Mouse (Mus musculus) brain, embryonic 14.5 days (tissue): Measurements from ENCODE around the gene Irs3. TPM values are rescaled to one million over a fixed set of nuclear protein-coding genes. Genes with fewer than 3 reads are reported as not detected.

Source experiments
- DNase-seq: peaks from one replicate; pipeline ENCODE4 v3.0.0-alpha.2; 2011; ENCODE audit warnings: low read depth
- CTCF ChIP-seq: fragments of 200-500 bp; IDR thresholded peaks from 2 replicates; pipeline ENCODE4 v1.5.1; 2012; ENCODE audit warnings: inconsistent platforms, mild to moderate bottlenecking, moderate library complexity, borderline replicate concordance; ENCODE audit not compliant: insufficient read depth, insufficient read length; ENCODE audit errors: extremely low read depth
- POLR2A ChIP-seq: fragments of 200-500 bp; IDR thresholded peaks from 2 replicates; pipeline ENCODE4 v1.6.1; 2012; ENCODE audit warnings: mild to moderate bottlenecking, inconsistent platforms, borderline replicate concordance; ENCODE audit not compliant: poor library complexity, insufficient read depth, insufficient read length, severe bottlenecking; ENCODE audit errors: extremely low read depth
- polyA plus RNA-seq: library from polyadenylated mRNA; depleted of rRNA; stranded (reverse); fragments of >200 nt; gene quantifications from 2 replicates; pipeline ENCODE4 v1.2.3, GENCODE M21; 2012; rRNA removed

The Irs3 gene
- 0.06 TPM in 1 of 2 replicates, not detected in the other for polyA plus RNA-seq

DNA sequence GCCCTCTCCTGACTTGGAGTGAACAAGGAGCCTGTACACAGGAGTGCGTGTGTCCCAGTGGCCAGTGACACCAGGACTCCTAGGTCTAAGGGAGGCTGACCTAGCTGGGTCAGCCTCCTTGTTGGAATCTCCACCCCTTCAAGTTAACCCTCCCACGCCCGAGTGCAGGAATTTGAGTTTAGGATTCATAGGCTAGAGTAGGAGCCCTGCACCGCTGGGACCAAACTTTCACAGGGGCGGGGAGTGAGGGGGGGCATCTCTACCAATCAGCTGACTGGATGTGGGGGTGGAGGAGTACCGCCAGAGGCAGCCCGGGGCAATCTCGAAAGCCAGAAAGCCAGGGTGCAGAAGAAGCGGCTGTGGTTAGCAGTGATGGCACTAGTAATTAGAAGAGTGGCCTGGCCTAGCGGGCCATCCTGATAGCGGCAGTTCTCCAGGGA is at the start of gene Irs3:
Gene Irs3, minus strand, starts transcription at position 63 of the 440 bp plus-strand sequence.
- no peak for TF ChIP-seq CTCF
- no peak for TF ChIP-seq POLR2A
- DNase-seq = no peak

DNA sequence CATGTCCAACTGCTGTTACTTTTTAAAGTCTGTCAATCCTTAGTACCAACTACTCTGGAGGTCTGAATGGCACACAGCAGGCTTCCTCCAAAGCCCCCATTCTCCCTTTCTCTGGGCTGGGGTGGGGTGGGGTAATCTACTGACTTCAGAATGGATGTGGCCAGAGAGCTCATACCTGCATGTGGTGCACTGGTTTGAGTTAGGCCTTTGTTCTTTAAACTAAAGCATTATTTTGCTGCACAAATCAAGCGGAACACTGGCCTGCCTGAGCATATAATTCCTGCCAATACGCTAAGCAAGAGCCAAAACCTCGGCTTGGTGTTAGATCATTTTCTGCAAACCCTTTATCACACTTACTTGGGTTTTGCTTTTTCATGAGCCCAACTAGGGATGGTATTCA is 49.3 kb upstream of the Irs3 start:
- peak; percentile 51 for DNase-seq
- no peak for TF ChIP-seq CTCF

DNA sequence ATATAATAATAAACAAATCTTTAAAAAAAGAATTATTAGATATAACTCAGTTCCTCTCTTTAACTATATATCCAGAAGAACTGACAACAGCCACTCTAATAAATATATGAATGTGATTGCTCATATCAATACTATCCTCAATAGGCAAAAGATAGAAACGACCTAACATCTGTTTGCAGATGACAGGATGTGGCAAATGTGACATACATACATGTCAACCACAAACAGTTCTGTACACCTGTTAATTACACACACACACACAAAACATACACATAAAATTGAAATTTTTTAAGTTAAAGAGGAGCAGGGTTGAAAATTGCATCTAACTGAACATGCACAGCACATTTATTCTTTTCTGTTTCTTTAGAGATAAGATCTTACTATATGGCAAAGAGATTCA is 46.4 kb upstream of the Irs3 start:
- no peak for TF ChIP-seq CTCF
- TF ChIP-seq POLR2A = no peak
- DNase-seq = no peak

DNA sequence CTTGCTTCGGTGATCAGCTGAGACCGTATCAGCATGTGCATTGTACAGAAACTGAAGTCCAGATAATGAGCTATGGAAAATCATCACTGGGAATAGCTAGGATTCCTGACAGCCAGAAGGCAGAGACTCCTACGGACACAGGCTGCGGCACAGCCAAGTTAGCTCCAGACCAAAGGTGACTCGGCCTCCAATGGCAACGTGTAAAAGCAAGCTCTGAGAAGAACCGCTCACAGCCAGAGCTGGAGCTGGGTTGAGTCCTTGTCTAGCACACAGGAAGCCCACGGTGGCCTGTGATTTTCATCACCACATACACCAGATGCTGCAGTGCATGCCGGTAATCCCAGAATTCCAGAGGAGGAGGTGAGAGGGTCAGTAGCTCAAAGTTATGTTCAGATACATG is 45.0 kb upstream of the Irs3 start:
- TF ChIP-seq CTCF (no peak), POLR2A (no peak)
- no peak for DNase-seq

DNA sequence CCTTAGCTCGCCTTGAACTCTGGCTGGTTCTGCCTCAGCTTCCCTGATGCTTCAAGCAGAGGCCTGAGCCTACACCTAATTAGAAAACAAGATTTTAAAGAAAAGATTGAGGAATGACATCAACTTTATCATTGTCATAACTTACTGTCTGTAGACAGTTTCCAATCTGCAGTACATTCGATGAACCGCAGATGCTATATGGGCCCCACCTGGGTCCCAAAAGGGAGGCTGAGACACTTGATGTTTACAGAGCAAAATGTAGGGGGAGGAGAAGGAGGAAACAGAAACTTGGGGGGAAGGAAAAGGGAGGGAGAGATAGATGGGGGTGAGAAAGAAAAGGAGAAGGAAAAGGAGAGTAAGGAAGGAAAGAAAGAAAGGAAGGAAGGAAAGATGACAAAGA is 44.5 kb upstream of the Irs3 start:
- no peak for TF ChIP-seq CTCF
- no peak for TF ChIP-seq POLR2A

DNA sequence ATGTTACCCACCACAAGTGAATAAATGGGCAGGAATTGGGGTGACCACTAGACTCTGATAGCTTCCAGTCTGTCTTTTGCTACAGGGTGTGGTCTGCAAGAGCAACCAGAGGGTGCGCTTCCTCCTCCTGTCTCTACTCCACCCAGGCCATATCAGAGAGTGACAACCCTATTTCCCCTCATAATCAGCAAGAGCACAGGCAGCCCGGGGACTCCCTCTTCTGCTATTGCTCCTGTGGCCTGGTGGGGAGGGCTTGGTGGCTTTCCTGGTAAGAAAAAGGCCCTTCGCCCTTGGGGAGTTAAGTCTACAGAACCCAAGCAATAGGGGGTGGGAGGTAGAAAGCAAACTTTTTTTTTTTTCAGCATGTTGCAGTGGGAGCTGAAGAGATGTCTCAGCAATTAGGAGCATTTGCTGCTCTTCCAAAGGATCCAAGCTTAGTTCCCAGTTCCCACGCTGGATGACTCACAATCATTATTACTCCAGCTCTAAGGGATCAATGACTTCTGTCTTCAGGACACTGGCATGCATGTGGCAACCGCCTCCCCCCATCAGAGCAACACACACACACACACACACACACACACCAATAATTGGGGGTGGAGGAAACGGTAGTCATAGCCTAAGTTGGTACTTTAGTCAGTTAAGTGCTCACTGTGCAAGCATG is 40.7 kb upstream of the Irs3 start:
- TF ChIP-seq POLR2A (no peak), CTCF (no peak)
- no peak for DNase-seq

More for the DNA sequence above, 44.5 kb upstream of the Irs3 start:
- DNase-seq = no peak

DNA sequence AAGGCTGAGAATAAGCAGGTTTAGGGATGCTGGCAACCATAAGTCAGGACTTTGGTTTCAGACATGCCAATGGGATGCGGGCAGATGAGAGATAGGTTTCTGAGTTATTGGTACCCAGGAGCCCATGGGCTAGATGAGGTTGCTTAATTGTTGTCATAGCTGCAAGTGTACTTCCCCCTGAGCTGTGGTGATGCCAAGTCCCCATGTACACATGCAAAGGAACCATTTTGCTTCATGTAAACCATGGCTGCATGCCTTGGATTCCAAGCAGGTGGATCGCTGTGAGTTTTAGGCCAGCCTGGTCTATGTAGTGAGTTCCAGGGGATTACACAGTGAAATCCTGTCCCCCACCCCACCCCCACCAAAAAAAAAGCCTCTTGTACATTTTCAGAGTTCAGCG is 40.1 kb upstream of the Irs3 start:
- DNase-seq = no peak
- no peak for TF ChIP-seq POLR2A
- no peak for TF ChIP-seq CTCF

DNA sequence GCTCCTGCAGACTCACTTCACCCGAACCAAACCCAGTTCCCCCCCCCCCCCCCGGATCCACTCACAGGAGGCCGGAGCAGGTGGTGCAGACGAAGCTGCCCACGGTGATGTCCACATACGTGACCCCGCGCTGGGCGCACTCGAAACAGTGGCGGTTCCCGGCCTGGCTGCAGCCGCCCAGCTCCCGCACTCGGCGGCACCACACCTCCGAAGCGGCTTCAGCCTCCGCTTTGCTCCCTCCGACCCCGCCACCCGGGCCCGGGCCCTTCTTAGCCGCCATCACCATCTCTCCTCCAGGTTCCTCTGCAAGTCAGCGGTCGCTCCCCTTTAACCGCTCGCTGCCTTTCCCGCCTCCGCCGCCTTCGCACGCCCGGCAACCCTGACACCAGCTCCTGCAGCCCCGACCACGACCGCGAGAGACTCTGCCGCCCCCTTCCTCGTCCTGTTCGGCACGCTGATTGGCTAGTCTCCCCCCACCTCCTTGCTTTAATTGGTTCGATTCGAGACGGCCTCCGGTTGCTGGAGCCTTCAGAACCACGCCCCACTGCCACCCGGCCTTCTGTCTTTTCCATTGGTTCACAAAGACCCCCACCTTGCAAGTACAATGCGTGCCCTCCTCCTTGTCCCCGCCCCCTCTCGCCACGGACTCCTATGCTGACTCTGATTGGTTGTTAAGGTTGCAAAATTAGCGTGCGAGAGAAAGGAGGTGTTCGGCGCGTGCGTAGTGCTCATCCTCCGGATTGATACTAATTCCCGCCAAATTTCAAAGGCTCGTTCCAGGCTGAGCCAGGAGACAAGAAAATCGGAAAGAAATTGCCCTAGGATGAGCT is 39.0 kb upstream of the Irs3 start, which contains the start of gene Agfg2:
Gene Agfg2, minus strand, starts transcription at position 433 of the 830 bp plus-strand sequence.
- TF ChIP-seq POLR2A (peak; percentile 54; the same call in 1 of the 2 replicates), CTCF (no peak)
- DNase-seq = peak; percentile 100

DNA sequence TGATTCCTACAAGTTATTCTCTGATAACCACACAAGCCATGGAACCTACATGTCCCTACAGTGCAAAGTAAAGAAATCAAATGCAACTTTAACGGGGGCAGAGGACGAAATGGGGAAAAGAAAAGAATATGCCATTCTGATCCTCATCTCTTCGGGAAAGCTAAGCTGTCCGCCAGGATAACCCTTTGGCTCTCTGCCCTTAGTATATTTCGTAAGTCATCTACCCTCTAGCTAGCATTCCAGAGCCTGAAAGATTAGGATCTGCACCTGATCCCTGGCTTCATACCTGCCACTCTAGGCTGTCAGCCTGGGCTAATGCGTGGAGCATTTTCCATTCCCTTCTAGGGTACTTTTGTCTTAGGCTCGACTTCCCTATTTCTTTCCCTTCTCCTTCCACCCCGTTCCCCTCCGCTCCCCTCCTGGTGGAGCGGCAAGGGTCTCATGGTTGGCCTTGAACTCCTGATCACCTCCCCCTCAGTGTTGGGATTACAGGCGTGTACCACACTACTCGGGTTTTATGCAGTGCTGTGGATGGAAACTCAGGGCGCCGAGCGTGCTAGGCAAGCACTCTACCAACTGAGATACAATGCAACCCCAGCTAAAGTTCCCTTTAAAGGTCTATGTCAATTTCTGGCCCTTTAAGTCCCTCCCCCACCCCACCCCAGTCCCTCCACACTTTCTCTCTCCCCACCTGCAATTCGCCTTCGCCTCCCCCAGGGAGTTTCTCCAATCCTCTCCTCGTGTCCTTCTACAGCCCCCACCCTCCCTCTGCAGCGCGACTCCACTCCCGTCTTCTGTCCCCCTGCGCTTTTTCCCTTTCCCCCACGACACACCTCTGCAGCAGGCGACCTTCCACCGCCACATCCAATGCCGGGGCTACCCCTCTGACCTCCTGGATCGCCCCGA is 38.1 kb upstream of the Irs3 start:
- peak; percentile 30 for DNase-seq
- TF ChIP-seq CTCF (no peak), POLR2A (no peak)

DNA sequence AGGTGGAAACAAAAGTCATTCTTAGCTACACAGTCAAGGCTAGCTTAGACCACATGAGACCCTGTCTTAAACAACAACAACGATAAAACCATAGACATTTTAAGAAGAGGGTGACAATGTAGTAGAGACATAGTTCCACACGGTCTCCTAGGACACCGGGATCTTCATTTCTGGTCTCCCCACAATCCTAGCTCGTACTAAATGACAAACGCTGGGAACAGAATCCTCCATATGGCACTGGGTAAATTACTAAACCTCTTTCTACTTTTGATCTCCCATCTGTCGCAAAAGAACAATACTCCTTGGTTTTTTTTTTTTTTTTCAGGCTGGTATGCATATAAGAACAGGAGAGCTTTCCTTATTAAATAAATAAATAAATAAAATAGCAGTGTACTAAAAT is 37.0 kb upstream of the Irs3 start:
- TF ChIP-seq POLR2A = no peak
- no peak for TF ChIP-seq CTCF
- DNase-seq = no peak

DNA sequence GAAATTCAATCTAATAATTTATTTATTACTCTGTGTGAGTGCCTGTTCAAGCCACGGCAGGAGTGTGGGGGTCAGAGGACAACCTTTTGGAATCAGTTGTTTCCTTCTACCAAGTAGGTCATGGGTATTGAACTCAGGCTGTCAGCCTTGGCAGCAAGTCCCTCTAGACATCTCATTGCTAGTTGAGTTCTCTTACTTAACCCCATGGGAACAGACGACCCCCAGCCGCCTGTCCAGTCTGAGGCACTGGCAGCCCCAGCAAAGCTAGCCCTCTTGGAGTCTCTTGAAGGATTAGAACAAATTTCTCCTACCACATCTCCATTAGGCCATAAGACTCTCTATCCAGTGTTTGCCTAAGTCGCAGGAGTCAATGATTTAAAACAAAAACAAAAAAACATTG is 34.2 kb upstream of the Irs3 start:
- no peak for DNase-seq
- TF ChIP-seq CTCF (no peak), POLR2A (no peak)
